Mouse (Mus musculus): ENCODE measurements around the gene Olfr430. TPM values are rescaled to one million over a fixed set of nuclear protein-coding genes. Genes with fewer than 3 reads are reported as not detected.
"Not testable (repeated sequence)": the region's sequence is repeated elsewhere in the genome, so short reads cannot be mapped to it uniquely, and the experiment has no call there.

Gene Olfr430
- polyA plus RNA-seq (2012; rRNA removed) = not detected in 2 replicates

GRCm38 (mm10) chr1:174066305-174066704, at the start of gene Olfr430:
Gene Olfr430, plus strand, starts transcription at chr1:174066605.
- Histone ChIP-seq H3K27me3 (ENCODE audit: control insufficient read depth, insufficient read depth, low read length) (no peaks in the 10 kb centered on the region), H3K4me3 (ENCODE audit: control insufficient read depth, low read depth, low read length) (no peak within 1 kb of the TSS)
- TF ChIP-seq CTCF (IDR thresholded peaks at IDR 0.05; ENCODE audit: control insufficient read depth, insufficient read depth, insufficient replicate concordance, low read depth, low read length) (no peak), POLR2A (IDR thresholded peaks at IDR 0.05; ENCODE audit: control insufficient read depth, low read depth, low read length) (no peak)

GRCm38 (mm10) chr1:174031698-174032097, 34.7 kb upstream of the Olfr430 start, which contains the start of gene Ifi205:
Gene Ifi205, minus strand, starts transcription at chr1:174031810.
- no peaks in the 10 kb centered on the region for H3K4me1 ChIP-seq (ENCODE audit: control insufficient read depth, insufficient read depth, low read length)
- H3K36me3 ChIP-seq (ENCODE audit: control insufficient read depth, insufficient read depth, low read length) = no peaks in the 10 kb centered on the region
- H3K27ac ChIP-seq (ENCODE audit: control insufficient read depth, insufficient read depth, low read depth, low read length) = no peak within 1 kb of the TSS
- TF ChIP-seq CTCF (IDR thresholded peaks at IDR 0.05; ENCODE audit: control insufficient read depth, insufficient read depth, insufficient replicate concordance, low read depth, low read length) = no peak
- TF ChIP-seq POLR2A (IDR thresholded peaks at IDR 0.05; ENCODE audit: control insufficient read depth, low read depth, low read length) = no peak
- H3K4me3 ChIP-seq (ENCODE audit: control insufficient read depth, low read depth, low read length) = no peak within 1 kb of the TSS
- no peaks in the 10 kb centered on the region for H3K27me3 ChIP-seq (ENCODE audit: control insufficient read depth, insufficient read depth, low read length)

More at GRCm38 (mm10) chr1:174066305-174066704, at the start of gene Olfr430:
- no peak within 1 kb of the TSS for H3K27ac ChIP-seq (ENCODE audit: control insufficient read depth, insufficient read depth, low read depth, low read length)
- no peaks in the 10 kb centered on the region for H3K4me1 ChIP-seq (ENCODE audit: control insufficient read depth, insufficient read depth, low read length)
- H3K36me3 ChIP-seq (ENCODE audit: control insufficient read depth, insufficient read depth, low read length) = no peaks in the 10 kb centered on the region

GRCm38 (mm10) chr1:174035841-174036240, 30.6 kb upstream of the Olfr430 start:
- no peaks in the 10 kb centered on the region for H3K4me1 ChIP-seq (ENCODE audit: control insufficient read depth, insufficient read depth, low read length)

GRCm38 (mm10) chr1:174038480-174038879, 27.9 kb upstream of the Olfr430 start:
- no peak overlapping the region for H3K27ac ChIP-seq (ENCODE audit: control insufficient read depth, insufficient read depth, low read depth, low read length)
- no peaks in the 10 kb centered on the region for H3K36me3 ChIP-seq (ENCODE audit: control insufficient read depth, insufficient read depth, low read length)
- H3K27me3 ChIP-seq (ENCODE audit: control insufficient read depth, insufficient read depth, low read length) = no peaks in the 10 kb centered on the region
- no peaks in the 10 kb centered on the region for H3K4me1 ChIP-seq (ENCODE audit: control insufficient read depth, insufficient read depth, low read length)
- TF ChIP-seq POLR2A (IDR thresholded peaks at IDR 0.05; ENCODE audit: control insufficient read depth, low read depth, low read length) (no peak), CTCF (IDR thresholded peaks at IDR 0.05; ENCODE audit: control insufficient read depth, insufficient read depth, insufficient replicate concordance, low read depth, low read length) (no peak)
- no peak overlapping the region for H3K4me3 ChIP-seq (ENCODE audit: control insufficient read depth, low read depth, low read length)

More at GRCm38 (mm10) chr1:174035841-174036240, 30.6 kb upstream of the Olfr430 start:
- Histone ChIP-seq H3K27me3 (ENCODE audit: control insufficient read depth, insufficient read depth, low read length) (no peaks in the 10 kb centered on the region), H3K27ac (ENCODE audit: control insufficient read depth, insufficient read depth, low read depth, low read length) (no peak overlapping the region), H3K36me3 (ENCODE audit: control insufficient read depth, insufficient read depth, low read length) (no peaks in the 10 kb centered on the region), H3K4me3 (ENCODE audit: control insufficient read depth, low read depth, low read length) (no peak overlapping the region)
- TF ChIP-seq CTCF (IDR thresholded peaks at IDR 0.05; ENCODE audit: control insufficient read depth, insufficient read depth, insufficient replicate concordance, low read depth, low read length) (no peak), POLR2A (IDR thresholded peaks at IDR 0.05; ENCODE audit: control insufficient read depth, low read depth, low read length) (no peak)

- TF ChIP-seq POLR2A (IDR thresholded peaks at IDR 0.05; ENCODE audit: control insufficient read depth, low read depth, low read length) (no peak), CTCF (IDR thresholded peaks at IDR 0.05; ENCODE audit: control insufficient read depth, insufficient read depth, insufficient replicate concordance, low read depth, low read length) (no peak)
- H3K36me3 ChIP-seq (ENCODE audit: control insufficient read depth, insufficient read depth, low read length) = no peaks in the 10 kb centered on the region
- no peaks in the 10 kb centered on the region for H3K27me3 ChIP-seq (ENCODE audit: control insufficient read depth, insufficient read depth, low read length)
- H3K27ac ChIP-seq (ENCODE audit: control insufficient read depth, insufficient read depth, low read depth, low read length) = no peak within 1 kb of the TSS
- no peaks in the 10 kb centered on the region for H3K4me1 ChIP-seq (ENCODE audit: control insufficient read depth, insufficient read depth, low read length)
- no peak within 1 kb of the TSS for H3K4me3 ChIP-seq (ENCODE audit: control insufficient read depth, low read depth, low read length)
These were observed 25.8 kb upstream of the Olfr430 start, which contains the start of gene Olfr433 for GRCm38 (mm10) chr1:174040523-174041177. Gene Olfr433, plus strand, starts transcription at chr1:174040705.

GRCm38 (mm10) chr1:174042091-174042884, 24.1 kb upstream of the Olfr430 start:
- H3K4me3 ChIP-seq (ENCODE audit: control insufficient read depth, low read depth, low read length); H3K27ac ChIP-seq (ENCODE audit: control insufficient read depth, insufficient read depth, low read depth, low read length); H3K27me3 ChIP-seq (ENCODE audit: control insufficient read depth, insufficient read depth, low read length); H3K4me1 ChIP-seq (ENCODE audit: control insufficient read depth, insufficient read depth, low read length); H3K36me3 ChIP-seq (ENCODE audit: control insufficient read depth, insufficient read depth, low read length): not testable (repeated sequence)

- Histone ChIP-seq H3K36me3 (ENCODE audit: control insufficient read depth, insufficient read depth, low read length) (no peaks in the 10 kb centered on the region), H3K27ac (ENCODE audit: control insufficient read depth, insufficient read depth, low read depth, low read length) (no peak overlapping the region), H3K27me3 (ENCODE audit: control insufficient read depth, insufficient read depth, low read length) (no peaks in the 10 kb centered on the region), H3K4me1 (ENCODE audit: control insufficient read depth, insufficient read depth, low read length) (no peaks in the 10 kb centered on the region), H3K4me3 (ENCODE audit: control insufficient read depth, low read depth, low read length) (no peak overlapping the region)
- TF ChIP-seq CTCF (IDR thresholded peaks at IDR 0.05; ENCODE audit: control insufficient read depth, insufficient read depth, insufficient replicate concordance, low read depth, low read length) (no peak), POLR2A (IDR thresholded peaks at IDR 0.05; ENCODE audit: control insufficient read depth, low read depth, low read length) (no peak)
These were observed 22.0 kb upstream of the Olfr430 start for GRCm38 (mm10) chr1:174044431-174044830.

- H3K36me3 ChIP-seq (ENCODE audit: control insufficient read depth, insufficient read depth, low read length); H3K4me1 ChIP-seq (ENCODE audit: control insufficient read depth, insufficient read depth, low read length); H3K27ac ChIP-seq (ENCODE audit: control insufficient read depth, insufficient read depth, low read depth, low read length); H3K27me3 ChIP-seq (ENCODE audit: control insufficient read depth, insufficient read depth, low read length); H3K4me3 ChIP-seq (ENCODE audit: control insufficient read depth, low read depth, low read length): not testable (repeated sequence)
These were observed 18.2 kb upstream of the Olfr430 start for GRCm38 (mm10) chr1:174048227-174048626.

All from testis, adult 2 months (tissue).